In the genomic region with DNA sequence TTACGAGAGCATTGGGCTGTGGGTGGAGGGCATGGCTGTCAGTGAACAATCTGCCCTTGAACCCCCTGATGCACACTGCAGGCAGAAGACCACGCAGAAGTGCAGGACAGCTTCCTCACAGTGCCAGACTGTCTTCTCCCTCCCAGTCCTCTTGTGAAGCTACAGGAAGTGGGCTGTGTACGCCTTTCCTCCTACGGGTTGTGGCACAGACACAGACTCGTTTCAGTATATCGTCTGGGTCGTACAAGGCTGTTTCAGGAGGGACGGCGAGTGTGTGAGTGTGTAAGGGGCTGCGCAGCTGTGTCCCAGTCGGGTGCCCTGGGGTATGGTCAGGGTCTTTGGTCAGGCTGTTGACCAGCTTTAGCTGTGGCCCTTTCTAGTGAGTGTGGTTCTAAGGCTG, we compare ENCODE assay signal across 8 mouse cellular contexts. TPM values are rescaled to one million over a fixed set of nuclear protein-coding genes. Genes with fewer than 3 reads are reported as not detected.
DNase-seq lines count a peak whose midpoint lies in the region; ATAC-seq and TF ChIP-seq lines count a peak whose summit lies in the region.

No protein-coding gene starts in this region.

- no peak overlapping the region for H3K9ac ChIP-seq in heart, postnatal 0 days (replicated peaks; ENCODE audit: low read depth, low read length)

- intact Hi-C loops in gastrocnemius, postnatal 14 days (cut with DNase I; ENCODE audit: low total_unique reads): no loop called here
- intact Hi-C loops in left cerebral cortex, postnatal 36 days (cut with DNase I): no loop called here

- no peak for ATAC-seq in heart, postnatal 0 days (ENCODE audit: insufficient read depth, low read depth)
- peak; percentile 25 for ATAC-seq in CD4-positive, CD25-positive, alpha-beta regulatory T cell, adult 4 months
- ATAC-seq in inflammation-experienced regulatory T-cells, adult 6 months: peak; percentile 36
- ATAC-seq in megakaryocyte-erythroid progenitor cell, adult 5-6 weeks (replicated peaks; ENCODE audit: low FRiP score, low TSS enrichment, poor library complexity, severe bottlenecking): peak; percentile 1; the same call in 1 of the 2 replicates

- no peak for TF ChIP-seq EP300 in heart, postnatal 0 days (IDR thresholded peaks at IDR 0.05; ENCODE audit: low read depth)

- H3K36me3 ChIP-seq in heart, postnatal 0 days (replicated peaks; ENCODE audit: control insufficient read depth, insufficient read depth, low read length): peaks cover 21% of the 10 kb centered on the region

- H3K4me3 ChIP-seq in heart, postnatal 0 days (ENCODE audit: low read depth, low read length): peak overlapping the region; percentile 13; the same call in 1 of the 2 replicates

- peak overlapping the region; percentile 23; the same call in 1 of the 2 replicates for H3K4me2 ChIP-seq in heart, postnatal 0 days (ENCODE audit: low read depth, low read length)

- peak overlapping the region; percentile 22; the same call in 1 of the 2 replicates for H3K27ac ChIP-seq in heart, postnatal 0 days (ENCODE audit: low read depth)

- no peak for TF ChIP-seq CTCF in heart, postnatal 0 days (IDR thresholded peaks at IDR 0.05; ENCODE audit: low read depth)

- H3K27me3 ChIP-seq in heart, postnatal 0 days (ENCODE audit: control insufficient read depth, insufficient read depth, low read length): no peaks in the 10 kb centered on the region

- no peak for DNase-seq in heart, postnatal 0 days (ENCODE audit: low spot score)
- DNase-seq in heart, adult 11 months: no peak
- DNase-seq in gastrocnemius, postnatal 14 days: no peak
- no peak for DNase-seq in urinary bladder, postnatal 14 days (ENCODE audit: low spot score)
- no peak for DNase-seq in left cerebral cortex, postnatal 36 days (ENCODE audit: low spot score in 2 of 2)

- WGBS in heart, postnatal 0 days: 59% methylated on average over 11 of the region's 11 CpGs

- peaks cover 17% of the 10 kb centered on the region; the same call in 1 of the 2 replicates for H3K4me1 ChIP-seq in heart, postnatal 0 days (ENCODE audit: control insufficient read depth, insufficient read depth)

- no peaks in the 10 kb centered on the region for H3K9me3 ChIP-seq in heart, postnatal 0 days (replicated peaks; ENCODE audit: control insufficient read depth, low read length)

RNA-seq across cellular contexts. Expression of gene Gtpbp1, which starts 3.1 kb away (rescaled TPM):
- 34.3 and 39.9 TPM in 2 replicates for total RNA-seq in heart, postnatal 0 days (2014; rRNA removed; ENCODE audit: low replicate concordance)
- 18.0 and 20.6 TPM in 2 replicates for polyA plus RNA-seq in heart, postnatal 0 days (2015; fragmentation: Nextera tagmentation; extraction: Ambion mirVana)
- 10 to 100 TPM; 21.0 to 21.6 TPM for polyA plus RNA-seq in CD4-positive, CD25-positive, alpha-beta regulatory T cell, adult 4 months (2017; shearing (Covaris generic))
- polyA plus RNA-seq in inflammation-experienced regulatory T-cells, adult 6 months (2017; shearing (Covaris generic)): 10 to 100 TPM; 18.7 to 22.5 (median 21.5) TPM
- 73.3 and 79.3 TPM in 2 replicates for total RNA-seq in megakaryocyte-erythroid progenitor cell, adult 5-6 weeks (2014; fragmentation: Nextera tagmentation)
- total RNA-seq in megakaryocyte-erythroid progenitor cell, adult 5-6 weeks (2017): 99.5 and 126 TPM in 2 replicates
- total RNA-seq in gastrocnemius, postnatal 14 days (2021): 10 to 100 TPM; 17.7 to 18.0 TPM
- 10 to 100 TPM; 45.1 to 47.1 TPM for total RNA-seq in left cerebral cortex, postnatal 36 days (2021)

RNA-seq across cellular contexts. Expression of gene Josd1, which starts 6.0 kb away (rescaled TPM):
- total RNA-seq in heart, postnatal 0 days (2014; rRNA removed; ENCODE audit: low replicate concordance): 38.4 and 60.6 TPM in 2 replicates
- 17.3 and 17.8 TPM in 2 replicates for polyA plus RNA-seq in heart, postnatal 0 days (2015; fragmentation: Nextera tagmentation; extraction: Ambion mirVana)
- 1 to 10 TPM; 4.2 to 6.8 TPM for polyA plus RNA-seq in CD4-positive, CD25-positive, alpha-beta regulatory T cell, adult 4 months (2017; shearing (Covaris generic))
- polyA plus RNA-seq in inflammation-experienced regulatory T-cells, adult 6 months (2017; shearing (Covaris generic)): 1 to 10 TPM; 3.3 to 4.6 (median 4.1) TPM
- 43.6 and 59.8 TPM in 2 replicates for total RNA-seq in megakaryocyte-erythroid progenitor cell, adult 5-6 weeks (2014; fragmentation: Nextera tagmentation)
- 43.8 and 49.8 TPM in 2 replicates for total RNA-seq in megakaryocyte-erythroid progenitor cell, adult 5-6 weeks (2017)
- 10 to 100 TPM in 1 of 2 experiments, 1 to 10 TPM in 1; 9.8 to 11.1 TPM for total RNA-seq in gastrocnemius, postnatal 14 days (2021)
- total RNA-seq in left cerebral cortex, postnatal 36 days (2021): 10 to 100 TPM; 64.0 to 69.3 TPM

RNA-seq across cellular contexts. Expression of gene Tomm22, which starts 23.1 kb away (rescaled TPM):
- 208 and 280 TPM in 2 replicates for total RNA-seq in heart, postnatal 0 days (2014; rRNA removed; ENCODE audit: low replicate concordance)
- 273 and 276 TPM in 2 replicates for polyA plus RNA-seq in heart, postnatal 0 days (2015; fragmentation: Nextera tagmentation; extraction: Ambion mirVana)
- 100 to 1,000 TPM; 183 to 185 TPM for polyA plus RNA-seq in CD4-positive, CD25-positive, alpha-beta regulatory T cell, adult 4 months (2017; shearing (Covaris generic))
- 100 to 1,000 TPM; 185 to 255 (median 187) TPM for polyA plus RNA-seq in inflammation-experienced regulatory T-cells, adult 6 months (2017; shearing (Covaris generic))
- 195 and 205 TPM in 2 replicates for total RNA-seq in megakaryocyte-erythroid progenitor cell, adult 5-6 weeks (2014; fragmentation: Nextera tagmentation)
- 85.4 and 108 TPM in 2 replicates for total RNA-seq in megakaryocyte-erythroid progenitor cell, adult 5-6 weeks (2017)
- total RNA-seq in gastrocnemius, postnatal 14 days (2021): 10 to 100 TPM; 78.3 to 80.4 TPM
- total RNA-seq in left cerebral cortex, postnatal 36 days (2021): 10 to 100 TPM; 90.7 to 100.0 TPM

RNA-seq across cellular contexts. Expression of gene Cby1, which starts 34.7 kb away (rescaled TPM):
- total RNA-seq in heart, postnatal 0 days (2014; rRNA removed; ENCODE audit: low replicate concordance): 31.9 and 35.1 TPM in 2 replicates
- 53.8 and 55.9 TPM in 2 replicates for polyA plus RNA-seq in heart, postnatal 0 days (2015; fragmentation: Nextera tagmentation; extraction: Ambion mirVana)
- 10 to 100 TPM; 16.1 to 16.3 TPM for polyA plus RNA-seq in CD4-positive, CD25-positive, alpha-beta regulatory T cell, adult 4 months (2017; shearing (Covaris generic))
- polyA plus RNA-seq in inflammation-experienced regulatory T-cells, adult 6 months (2017; shearing (Covaris generic)): 10 to 100 TPM; 15.7 to 18.3 (median 16.8) TPM
- 18.3 and 32.9 TPM in 2 replicates for total RNA-seq in megakaryocyte-erythroid progenitor cell, adult 5-6 weeks (2014; fragmentation: Nextera tagmentation)
- total RNA-seq in megakaryocyte-erythroid progenitor cell, adult 5-6 weeks (2017): 57.0 and 65.7 TPM in 2 replicates
- total RNA-seq in gastrocnemius, postnatal 14 days (2021): 10 to 100 TPM; 17.2 to 18.0 TPM
- 10 to 100 TPM; 43.5 to 56.1 TPM for total RNA-seq in left cerebral cortex, postnatal 36 days (2021)

RNA-seq across cellular contexts. Expression of gene Fam227a, which starts 35.0 kb away (rescaled TPM):
- total RNA-seq in heart, postnatal 0 days (2014; rRNA removed; ENCODE audit: low replicate concordance): 1.7 and 1.9 TPM in 2 replicates
- polyA plus RNA-seq in heart, postnatal 0 days (2015; fragmentation: Nextera tagmentation; extraction: Ambion mirVana): 0.31 and 0.48 TPM in 2 replicates
- under 1 TPM; 0.15 to 0.50 TPM for polyA plus RNA-seq in CD4-positive, CD25-positive, alpha-beta regulatory T cell, adult 4 months (2017; shearing (Covaris generic))
- polyA plus RNA-seq in inflammation-experienced regulatory T-cells, adult 6 months (2017; shearing (Covaris generic)): under 1 TPM in 2 of 3 experiments, not detected in 1; 0.26 to 0.75 TPM
- 1.1 and 11.4 TPM in 2 replicates for total RNA-seq in megakaryocyte-erythroid progenitor cell, adult 5-6 weeks (2014; fragmentation: Nextera tagmentation)
- 2.2 TPM in 1 of 2 replicates, not detected in the other for total RNA-seq in megakaryocyte-erythroid progenitor cell, adult 5-6 weeks (2017)
- 1 to 10 TPM in 1 of 2 experiments, under 1 TPM in 1; 0.53 to 1.4 TPM for total RNA-seq in gastrocnemius, postnatal 14 days (2021)
- 10 to 100 TPM in 1 of 2 experiments, 1 to 10 TPM in 1; 8.0 to 13.2 TPM for total RNA-seq in left cerebral cortex, postnatal 36 days (2021)
